Mouse (Mus musculus) CH12.LX (cell line): ENCODE data around the gene Sec24a. TPM values are rescaled to one million over a fixed set of nuclear protein-coding genes. Genes with fewer than 3 reads are reported as not detected.

Experiments used
- DNase-seq: peaks from one replicate; pipeline ENCODE4 v3.0.0-alpha.2; 2013; ENCODE audit errors: extremely low read depth
- H3K27ac ChIP-seq: 2 replicates; pipeline ENCODE4 v1.5.1; 2012; ENCODE audit warnings: low read depth, mild to moderate bottlenecking, control low read depth, moderate library complexity; ENCODE audit not compliant: insufficient read depth
- H3K27me3 ChIP-seq: replicated peaks from 2 replicates; pipeline ENCODE3; 2012; ENCODE audit warnings: inconsistent platforms
- H3K36me3 ChIP-seq, 2 experiments: replicated peaks in 1 of 2; 2 replicates each; pipeline versions ENCODE3 to v1.6.1; 2012; ENCODE audit warnings: inconsistent platforms in 1 of 2, low read length in 1 of 2, mild to moderate bottlenecking in 1 of 2, mixed read lengths in 1 of 2, moderate library complexity in 1 of 2; ENCODE audit not compliant: control insufficient read depth in 1 of 2, insufficient read depth in 1 of 2
- H3K4me1 ChIP-seq, 2 experiments: 2 replicates each; pipeline ENCODE4 v1.6.1; 2012; ENCODE audit warnings: inconsistent platforms in 1 of 2, moderate library complexity in 1 of 2; ENCODE audit not compliant: insufficient read depth in 2 of 2, control insufficient read depth in 1 of 2
- H3K4me2 ChIP-seq: 2 replicates; pipeline ENCODE4 v1.6.1; 2012; ENCODE audit warnings: low read depth, mild to moderate bottlenecking, control low read depth; ENCODE audit not compliant: poor library complexity, insufficient read depth, severe bottlenecking
- H3K4me3 ChIP-seq, 3 experiments: fragments of 150-350 bp in 1 of 3; sonication (generic) in 1 of 3; replicated peaks in 1 of 3; 2 replicates each; pipeline versions ENCODE3 to v1.5.1; 2011 to 2012; ENCODE audit warnings: low read depth in 2 of 3, low read length in 2 of 3, mild to moderate bottlenecking in 2 of 3, moderate library complexity in 2 of 3, control low read depth in 1 of 3, improper control_type of control experiment in 1 of 3, inconsistent platforms in 1 of 3, mixed read lengths in 1 of 3; ENCODE audit not compliant: poor library complexity in 1 of 3
- H3K79me2 ChIP-seq: replicated peaks from 2 replicates; pipeline ENCODE4 v1.6.1; 2012; ENCODE audit warnings: mild to moderate bottlenecking, moderate library complexity; ENCODE audit not compliant: control insufficient read depth, poor library complexity, insufficient read depth, severe bottlenecking; ENCODE audit errors: extremely low read depth
- H3K9ac ChIP-seq: 2 replicates; pipeline ENCODE4 v1.6.1; 2012; ENCODE audit warnings: low read depth, mild to moderate bottlenecking, control low read depth, moderate library complexity; ENCODE audit not compliant: insufficient read depth
- H3K9me3 ChIP-seq: replicated peaks from 2 replicates; pipeline ENCODE3; 2012; ENCODE audit warnings: low read length, inconsistent platforms, mixed read lengths
- CHD1 ChIP-seq: IDR thresholded peaks from 2 replicates; pipeline ENCODE4 v1.6.1; 2012; ENCODE audit warnings: low read depth, low read length, improper control_type of control experiment, inconsistent platforms
- CHD2 ChIP-seq: IDR thresholded peaks from 2 replicates; pipeline ENCODE4 v1.6.1; 2011; ENCODE audit warnings: low read length, improper control_type of control experiment
- CTCF ChIP-seq, 2 experiments: IDR thresholded peaks in 1 of 2; conservative IDR thresholded peaks in 1 of 2; 2 replicates each; pipeline ENCODE4 v1.5.1; 2011 to 2012; ENCODE audit warnings: low read depth in 2 of 2, low read length in 2 of 2, improper control_type of control experiment in 1 of 2, inconsistent platforms in 1 of 2, mild to moderate bottlenecking in 1 of 2, moderate library complexity in 1 of 2
- EP300 ChIP-seq: IDR thresholded peaks from 2 replicates; pipeline ENCODE4 v1.6.1; 2011; ENCODE audit warnings: low read length, improper control_type of control experiment
- ETS1 ChIP-seq: conservative IDR thresholded peaks from 2 replicates; pipeline ENCODE4 v1.6.1; 2012; ENCODE audit warnings: low read depth, mild to moderate bottlenecking, inconsistent platforms, low read length, improper control_type of control experiment, moderate library complexity
- GABPA ChIP-seq: IDR thresholded peaks from 2 replicates; pipeline ENCODE4 v1.6.1; 2012; ENCODE audit warnings: low read depth, low read length, improper control_type of control experiment, inconsistent platforms; ENCODE audit not compliant: insufficient replicate concordance
- HCFC1 ChIP-seq: IDR thresholded peaks from 2 replicates; pipeline ENCODE4 v1.6.1; 2012; ENCODE audit warnings: low read depth, mild to moderate bottlenecking, inconsistent platforms, low read length, improper control_type of control experiment
- IRF4 ChIP-seq: IDR thresholded peaks from 2 replicates; pipeline ENCODE4 v1.6.1; 2014; ENCODE audit warnings: low read depth, mild to moderate bottlenecking, inconsistent platforms, low read length, improper control_type of control experiment
- JUN ChIP-seq: IDR thresholded peaks from 2 replicates; pipeline ENCODE4 v1.6.1; 2011; ENCODE audit warnings: low read depth, mild to moderate bottlenecking, low read length, improper control_type of control experiment, moderate library complexity; ENCODE audit not compliant: insufficient read depth
- JUND ChIP-seq: conservative IDR thresholded peaks from 2 replicates; pipeline ENCODE4 v1.6.1; 2011; ENCODE audit warnings: low read depth, low read length, improper control_type of control experiment
- KAT2A ChIP-seq: IDR thresholded peaks from 2 replicates; pipeline ENCODE4 v1.6.1; 2012; ENCODE audit warnings: low read length, improper control_type of control experiment, inconsistent platforms; ENCODE audit not compliant: insufficient replicate concordance
- MAFK ChIP-seq: IDR thresholded peaks from 2 replicates; pipeline ENCODE4 v1.6.1; 2011; ENCODE audit warnings: low read length, improper control_type of control experiment; ENCODE audit not compliant: insufficient replicate concordance
- MAX ChIP-seq: IDR thresholded peaks from 2 replicates; pipeline ENCODE4 v1.6.1; 2011; ENCODE audit warnings: low read length, improper control_type of control experiment
- MEF2A ChIP-seq: IDR thresholded peaks from 2 replicates; pipeline ENCODE4 v1.6.1; 2014; ENCODE audit warnings: low read depth, mild to moderate bottlenecking, inconsistent platforms, low read length, improper control_type of control experiment, borderline replicate concordance
- MXI1 ChIP-seq: IDR thresholded peaks from 2 replicates; pipeline ENCODE4 v1.6.1; 2011; ENCODE audit warnings: mild to moderate bottlenecking, low read depth, low read length, improper control_type of control experiment
- MYC ChIP-seq: IDR thresholded peaks from 2 replicates; pipeline ENCODE4 v1.6.1; 2011; ENCODE audit warnings: low read depth, mild to moderate bottlenecking, improper control_type of control experiment, low read length
- NELFE ChIP-seq: IDR thresholded peaks from 2 replicates; pipeline ENCODE4 v1.6.1; 2011; ENCODE audit warnings: low read depth, low read length, improper control_type of control experiment
- NRF1 ChIP-seq: IDR thresholded peaks from 2 replicates; pipeline ENCODE4 v1.6.1; 2014; ENCODE audit warnings: low read depth, mild to moderate bottlenecking, inconsistent platforms, low read length, improper control_type of control experiment, moderate library complexity
- PAX5 ChIP-seq: IDR thresholded peaks from 2 replicates; pipeline ENCODE4 v1.6.1; 2012; ENCODE audit warnings: low read length, inconsistent platforms, mixed read lengths
- POLR2A ChIP-seq: IDR thresholded peaks from 2 replicates; pipeline ENCODE4 v1.6.1; 2011; ENCODE audit warnings: low read depth, mild to moderate bottlenecking, improper control_type of control experiment, low read length
- POLR2AphosphoS2 ChIP-seq: IDR thresholded peaks from 2 replicates; pipeline ENCODE4 v1.6.1; 2011; ENCODE audit warnings: low read depth, low read length, improper control_type of control experiment
- RCOR1 ChIP-seq: conservative IDR thresholded peaks from 2 replicates; pipeline ENCODE4 v1.6.1; 2012; ENCODE audit warnings: low read depth, mild to moderate bottlenecking, inconsistent platforms, low read length, improper control_type of control experiment
- SIN3A ChIP-seq: IDR thresholded peaks from 2 replicates; pipeline ENCODE4 v1.6.1; 2012; ENCODE audit warnings: low read length, improper control_type of control experiment, inconsistent platforms
- SMC3 ChIP-seq: IDR thresholded peaks from 2 replicates; pipeline ENCODE4 v1.6.1; 2011; ENCODE audit warnings: low read depth, low read length, improper control_type of control experiment
- TBP ChIP-seq: conservative IDR thresholded peaks from 2 replicates; pipeline ENCODE4 v1.6.1; 2011; ENCODE audit warnings: low read depth, low read length, improper control_type of control experiment
- TCF12 ChIP-seq: IDR thresholded peaks from 2 replicates; pipeline ENCODE4 v1.6.1; 2014; ENCODE audit warnings: low read depth, mild to moderate bottlenecking, inconsistent platforms, low read length, improper control_type of control experiment
- UBTF ChIP-seq: IDR thresholded peaks from 2 replicates; pipeline ENCODE4 v1.6.1; 2012; ENCODE audit warnings: low read depth, mild to moderate bottlenecking, inconsistent platforms, low read length, improper control_type of control experiment, moderate library complexity
- USF1 ChIP-seq: IDR thresholded peaks from 2 replicates; pipeline ENCODE4 v1.6.1; 2014; ENCODE audit warnings: low read depth, mild to moderate bottlenecking, inconsistent platforms, low read length, improper control_type of control experiment
- USF2 ChIP-seq: conservative IDR thresholded peaks from 2 replicates; pipeline ENCODE4 v1.6.1; 2011; ENCODE audit warnings: low read depth, low read length, improper control_type of control experiment
- ZC3H11A ChIP-seq: IDR thresholded peaks from 2 replicates; pipeline ENCODE4 v1.6.1; 2012; ENCODE audit warnings: low read depth, mild to moderate bottlenecking, inconsistent platforms, low read length, improper control_type of control experiment
- ZMIZ1 ChIP-seq: IDR thresholded peaks from 2 replicates; pipeline ENCODE4 v1.6.1; 2012; ENCODE audit warnings: low read depth, mild to moderate bottlenecking, inconsistent platforms, low read length, improper control_type of control experiment
- ZNF384 ChIP-seq: IDR thresholded peaks from 2 replicates; pipeline ENCODE4 v1.6.1; 2012; ENCODE audit warnings: low read depth, low read length, improper control_type of control experiment, inconsistent platforms
- dilution Hi-C: fragments of 300-500 bp; cut with MboI; formaldehyde crosslinking; loops from 2 replicates; pipeline ENCODE4 v1.14.3; 2020; ENCODE audit warnings: low sequenced_read_pairs; ENCODE audit not compliant: extremely low pct_unique_long_range_greater_than_20kb, extremely low pct_ligation_motif_present
- in situ Hi-C: fragments of 300-500 bp; cut with MboI; formaldehyde crosslinking; loops from 3 replicates; pipeline ENCODE4 v1.14.3; 2019; ENCODE audit warnings: low sequenced_read_pairs, low pct_ligation_motif_present, low pct_unique_long_range_greater_than_20kb, mixed read lengths
- polyA plus RNA-seq: library from polyadenylated mRNA; unstranded; fragments of >175 nt; gene quantifications from 2 replicates; pipeline ENCODE4 v1.2.1, GENCODE M21; 2012; ENCODE audit warnings: low read depth; ENCODE audit not compliant: insufficient read length
- total RNA-seq, 2 experiments: library from RNA; depleted of rRNA; stranded (reverse); fragments of 300-350 nt in 1 of 2; fragments of >200 nt in 1 of 2; gene quantifications; 2 replicates each; pipeline ENCODE4 v1.2.3; 2012 to 2014

The Sec24a gene
- total and polyA plus RNA-seq, 3 experiments = 5.5 to 16.8 (median 6.3) TPM

DNA sequence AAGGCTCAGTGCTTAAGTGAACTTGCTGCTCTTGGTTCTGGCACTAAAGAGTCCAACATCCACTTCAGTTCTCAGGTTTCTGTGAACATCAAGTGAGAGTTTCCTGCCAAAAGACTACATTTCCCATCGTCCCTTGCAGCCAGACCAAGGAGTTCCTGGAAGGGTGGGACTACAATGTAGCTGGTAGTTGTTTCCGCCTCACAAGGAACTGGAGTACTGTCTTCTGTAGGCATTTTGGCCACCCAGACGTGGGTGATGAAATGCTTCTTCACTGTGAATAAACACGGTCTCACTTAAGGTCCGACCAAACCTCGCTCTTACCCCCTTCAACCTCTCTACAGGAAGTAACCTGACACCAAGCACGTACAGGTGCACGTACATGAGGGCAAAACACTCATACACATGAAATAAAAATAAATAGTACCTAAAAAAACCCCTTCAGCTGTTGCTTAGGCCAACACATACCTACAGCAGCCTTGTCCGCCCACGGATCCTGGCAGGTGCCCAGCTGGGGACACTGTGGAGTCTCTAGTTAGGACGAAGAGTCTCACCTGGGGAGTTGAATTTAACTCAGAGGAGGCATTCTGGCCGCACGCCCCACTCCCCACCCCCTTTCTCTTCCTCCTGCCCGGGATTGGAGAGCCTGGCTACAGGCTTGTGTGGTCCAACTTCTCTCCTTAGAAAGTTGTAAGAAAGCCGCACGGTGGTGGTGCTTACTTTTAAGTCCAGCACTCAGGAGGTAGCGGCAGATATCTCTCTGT lies 42.0 kb upstream of the Sec24a start (continued):
- peak; percentile 66; the same call in 1 of the 2 replicates for TF ChIP-seq MAX
- peak; percentile 45; the same call in 1 of the 2 replicates for TF ChIP-seq IRF4
- TF ChIP-seq CHD2 = peak; percentile 45; the same call in 1 of the 2 replicates
- peak; percentile 73; the same call in 1 of the 2 replicates for TF ChIP-seq MYC
- TF ChIP-seq SMC3 = no peak; the same call in 1 of the 2 replicates
- no peak for TF ChIP-seq ETS1
- no peak for TF ChIP-seq CHD1
- TF ChIP-seq MXI1 = peak; percentile 56; the same call in 1 of the 2 replicates
- TF ChIP-seq CTCF (conservative IDR thresholded peaks at IDR 0.05 in 1 of 2, IDR thresholded peaks at IDR 0.05 in 1 of 2; ENCODE audit: low read depth in 2 of 2, low read length in 2 of 2) = no peak
- peak; percentile 59; the same call in 1 of the 2 replicates for TF ChIP-seq SIN3A
- peak; percentile 71; the same call in 1 of the 2 replicates for TF ChIP-seq TCF12
- TF ChIP-seq KAT2A = peak; percentile 94; the same call in 1 of the 2 replicates
- TF ChIP-seq JUN = no peak
- TF ChIP-seq MEF2A = no peak; the same call in 1 of the 2 replicates
- no peak for TF ChIP-seq UBTF
- peak; percentile 92 for TF ChIP-seq POLR2A
- TF ChIP-seq TBP = peak; percentile 91
- peak; percentile 93; the same call in 1 of the 2 replicates for TF ChIP-seq POLR2AphosphoS2
- peak; percentile 90 for TF ChIP-seq NELFE
- no peak for TF ChIP-seq PAX5
- TF ChIP-seq JUND = 0 out of 2 replicates have a peak, but pooled peaks have one; percentile 41
- no peak for TF ChIP-seq USF1
- peak; percentile 77; the same call in 1 of the 2 replicates for TF ChIP-seq GABPA
- TF ChIP-seq MAFK = no peak

DNA sequence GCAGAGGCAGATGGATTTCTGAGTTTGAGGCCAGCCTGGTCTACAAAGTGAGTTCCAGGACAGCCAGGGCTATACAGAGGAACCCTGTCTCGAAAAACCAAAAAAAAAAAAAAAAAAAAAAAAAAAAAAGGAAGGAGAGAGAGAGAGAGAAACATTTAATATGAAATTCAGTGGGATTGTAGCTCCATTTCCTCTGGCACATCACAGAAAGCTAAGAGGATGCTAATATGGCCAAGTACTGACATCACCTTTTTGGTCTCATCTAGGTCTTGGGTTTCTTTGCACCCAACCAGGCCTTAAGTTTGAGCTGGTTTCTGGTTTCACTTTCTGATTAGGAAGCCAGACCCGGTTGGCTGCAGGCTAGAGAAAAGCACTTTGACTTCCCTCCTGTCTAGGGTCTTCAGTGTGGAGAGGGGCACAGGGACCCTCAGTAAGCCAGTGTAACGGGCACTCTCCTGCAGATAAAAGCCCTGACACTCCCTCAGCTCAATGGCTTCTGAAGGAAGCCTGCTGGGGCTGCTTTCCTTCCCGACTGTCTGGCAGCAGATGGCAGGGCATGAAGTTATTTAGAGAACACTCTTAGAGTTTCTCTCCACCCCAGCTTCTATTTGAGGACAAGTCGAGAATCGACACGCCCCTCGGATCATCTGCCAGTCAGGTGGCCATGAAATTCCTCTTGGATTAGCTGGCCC lies 37.3 kb upstream of the Sec24a start:
- H3K27me3 ChIP-seq = no peaks in the 10 kb centered on the region
- dilution Hi-C loops = no loop called here
- no peaks in the 10 kb centered on the region for H3K79me2 ChIP-seq
- peak overlapping the region; percentile 85 for H3K27ac ChIP-seq
- peaks cover 10 to 27% of the 10 kb centered on the region in 2 experiments for H3K4me1 ChIP-seq
- H3K36me3 ChIP-seq = no peaks in the 10 kb centered on the region
- no peak overlapping the region for H3K4me3 ChIP-seq
- peak overlapping the region; percentile 75 for H3K4me2 ChIP-seq
- H3K9ac ChIP-seq = peak overlapping the region; percentile 51
- in situ Hi-C loops = no loop called here
- peak; percentile 73 for DNase-seq
- H3K9me3 ChIP-seq = no peaks in the 10 kb centered on the region
- 0 out of 2 replicates have a peak, but pooled peaks have one; percentile 29 for TF ChIP-seq RCOR1
- TF ChIP-seq ZC3H11A = no peak
- no peak for TF ChIP-seq USF2
- peak; percentile 28; the same call in 1 of the 2 replicates for TF ChIP-seq HCFC1
- peak; percentile 61 for TF ChIP-seq POLR2A
- no peak for TF ChIP-seq NRF1
- TF ChIP-seq UBTF = no peak
- TF ChIP-seq JUND = peak; percentile 40; the same call in 1 of the 2 replicates
- 0 out of 2 replicates have a peak, but pooled peaks have one; percentile 60 for TF ChIP-seq ZMIZ1
- no peak; the same call in 1 of the 2 replicates for TF ChIP-seq EP300
- peak; percentile 81 for TF ChIP-seq ZNF384
- TF ChIP-seq CTCF (conservative IDR thresholded peaks at IDR 0.05 in 1 of 2, IDR thresholded peaks at IDR 0.05 in 1 of 2; ENCODE audit: low read depth in 2 of 2, low read length in 2 of 2) = no peak
- TF ChIP-seq MYC = 0 out of 2 replicates have a peak, but pooled peaks have one; percentile 12
- TF ChIP-seq IRF4 = peak; percentile 58; the same call in 1 of the 2 replicates
- 0 out of 2 replicates have a peak, but pooled peaks have one; percentile 11 for TF ChIP-seq TCF12
- 0 out of 2 replicates have a peak, but pooled peaks have one; percentile 39 for TF ChIP-seq TBP
- no peak for TF ChIP-seq MAFK
- TF ChIP-seq SMC3 = no peak
- TF ChIP-seq MAX = no peak; the same call in 1 of the 2 replicates
- TF ChIP-seq KAT2A = 0 out of 2 replicates have a peak, but pooled peaks have one; percentile 19
- TF ChIP-seq GABPA = no peak
- TF ChIP-seq CHD1 = peak; percentile 84; the same call in 1 of the 2 replicates
